Mouse (Mus musculus): ENCODE measurements at regions not wholly inside any gene's neighbourhood (a gene's known extent, or its start where the extent isn't known, plus 50 kb on each side); places are given as distances from the start of the nearest gene placed in this dataset.

DNA sequence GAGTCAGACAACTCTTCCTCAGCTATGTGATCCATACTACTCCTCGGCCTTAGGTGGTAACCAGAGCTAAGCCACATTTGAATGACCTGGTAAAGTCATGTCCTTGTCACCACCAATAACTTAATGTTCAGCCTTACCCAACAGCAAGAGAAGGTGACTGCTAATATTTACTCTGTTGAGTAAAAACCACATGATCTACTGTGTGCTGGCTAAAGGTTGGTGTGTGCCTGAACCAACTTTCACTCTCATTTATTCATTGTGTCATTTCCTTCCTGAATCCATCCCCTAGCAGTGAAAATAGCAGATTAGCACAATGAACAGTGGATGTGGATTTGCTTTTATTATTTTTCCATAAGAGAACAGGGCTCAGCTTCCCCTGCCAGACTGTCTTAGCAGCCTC, 455.2 kb downstream of the Prim2 start:
- Histone ChIP-seq H3K36me3 (ENCODE audit: control insufficient read depth, insufficient read depth, low read length) (no peaks in the 10 kb centered on the region), H3K4me1 (ENCODE audit: control insufficient read depth, insufficient read depth, low read length) (no peaks in the 10 kb centered on the region), H3K27me3 (ENCODE audit: control insufficient read depth, insufficient read depth, low read length) (no peaks in the 10 kb centered on the region), H3K27ac (ENCODE audit: low read depth, low read length) (no peak overlapping the region), H3K9me3 (ENCODE audit: control insufficient read depth, low read length) (no peaks in the 10 kb centered on the region), H3K4me2 (replicated peaks; ENCODE audit: low read depth, low read length) (no peak overlapping the region), H3K4me3 (ENCODE audit: low read length) (no peak overlapping the region), H3K9ac (ENCODE audit: low read depth, low read length) (no peak overlapping the region)
- WGBS: 83% methylated on average over 1 of the region's 1 CpGs
- no peak for ATAC-seq (ENCODE audit: low FRiP score, low TSS enrichment)

DNA sequence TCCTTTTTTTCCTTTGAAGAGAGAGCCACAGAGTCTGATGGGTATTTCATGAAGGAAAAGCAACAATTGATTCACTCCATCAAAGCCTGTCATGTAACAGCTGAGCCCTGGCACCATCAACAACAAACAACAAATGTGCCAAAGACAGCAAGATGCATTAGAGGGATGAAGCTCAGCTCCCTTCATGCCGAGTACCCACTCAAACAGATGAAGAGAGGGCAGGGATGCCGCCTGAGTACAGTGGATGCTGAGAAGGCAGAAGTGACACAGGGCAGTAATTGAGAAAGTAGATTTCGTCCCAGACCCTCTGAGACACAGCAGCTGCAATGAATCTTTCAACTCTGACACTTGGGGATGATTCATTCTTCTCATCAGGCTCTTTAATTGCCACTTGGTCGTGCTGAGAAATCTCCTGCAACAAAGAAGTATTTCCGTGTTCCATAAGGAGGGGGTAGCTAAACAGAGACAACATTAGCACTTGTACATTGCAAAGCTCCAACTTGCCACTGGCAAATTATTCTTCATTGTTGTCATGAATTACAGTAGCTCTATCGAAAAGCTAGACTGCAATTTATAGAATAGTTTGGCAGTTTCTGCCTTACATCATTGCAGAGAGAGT, 467.9 kb downstream of the Prim2 start:
- ATAC-seq (ENCODE audit: low FRiP score, low TSS enrichment): no peak
- no peaks in the 10 kb centered on the region for H3K27me3 ChIP-seq (ENCODE audit: control insufficient read depth, insufficient read depth, low read length)
- H3K4me3 ChIP-seq (ENCODE audit: low read length): no peak overlapping the region
- H3K27ac ChIP-seq (ENCODE audit: low read depth, low read length): no peak overlapping the region
- no peaks in the 10 kb centered on the region for H3K9me3 ChIP-seq (ENCODE audit: control insufficient read depth, low read length)
- no peaks in the 10 kb centered on the region for H3K4me1 ChIP-seq (ENCODE audit: control insufficient read depth, insufficient read depth, low read length)
- 29% methylated on average over 6 of the region's 6 CpGs for WGBS
- H3K4me2 ChIP-seq (replicated peaks; ENCODE audit: low read depth, low read length): no peak overlapping the region
- no peak overlapping the region for H3K9ac ChIP-seq (ENCODE audit: low read depth, low read length)
- H3K36me3 ChIP-seq (ENCODE audit: control insufficient read depth, insufficient read depth, low read length): no peaks in the 10 kb centered on the region

DNA sequence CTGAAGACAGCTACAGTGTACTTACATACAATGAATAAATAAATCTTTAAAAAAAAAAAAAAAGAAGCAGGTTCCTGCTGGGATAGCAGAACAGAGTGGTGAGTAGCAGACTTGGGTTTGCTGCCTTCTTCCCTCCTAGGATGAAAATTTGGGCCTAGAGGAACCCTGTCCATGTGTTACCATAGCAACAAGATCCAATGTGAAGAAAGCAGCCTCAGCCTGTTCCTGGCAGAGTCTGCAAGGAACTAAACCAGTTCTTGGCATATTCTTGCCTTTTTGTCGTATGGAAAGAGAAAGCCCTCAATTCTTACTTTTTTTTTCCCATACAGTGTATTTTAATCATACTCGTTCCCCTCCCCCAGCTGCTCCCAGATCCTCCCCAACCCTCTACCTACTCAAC, 474.5 kb downstream of the Prim2 start:
- 74% methylated on average over 2 of the region's 2 CpGs for WGBS
- Histone ChIP-seq H3K36me3 (ENCODE audit: control insufficient read depth, insufficient read depth, low read length) (no peaks in the 10 kb centered on the region), H3K4me2 (replicated peaks; ENCODE audit: low read depth, low read length) (no peak overlapping the region), H3K27me3 (ENCODE audit: control insufficient read depth, insufficient read depth, low read length) (no peaks in the 10 kb centered on the region), H3K27ac (ENCODE audit: low read depth, low read length) (no peak overlapping the region), H3K4me1 (ENCODE audit: control insufficient read depth, insufficient read depth, low read length) (no peaks in the 10 kb centered on the region), H3K9me3 (ENCODE audit: control insufficient read depth, low read length) (no peaks in the 10 kb centered on the region), H3K4me3 (ENCODE audit: low read length) (no peak overlapping the region), H3K9ac (ENCODE audit: low read depth, low read length) (no peak overlapping the region)
- no peak for ATAC-seq (ENCODE audit: low FRiP score, low TSS enrichment)

DNA sequence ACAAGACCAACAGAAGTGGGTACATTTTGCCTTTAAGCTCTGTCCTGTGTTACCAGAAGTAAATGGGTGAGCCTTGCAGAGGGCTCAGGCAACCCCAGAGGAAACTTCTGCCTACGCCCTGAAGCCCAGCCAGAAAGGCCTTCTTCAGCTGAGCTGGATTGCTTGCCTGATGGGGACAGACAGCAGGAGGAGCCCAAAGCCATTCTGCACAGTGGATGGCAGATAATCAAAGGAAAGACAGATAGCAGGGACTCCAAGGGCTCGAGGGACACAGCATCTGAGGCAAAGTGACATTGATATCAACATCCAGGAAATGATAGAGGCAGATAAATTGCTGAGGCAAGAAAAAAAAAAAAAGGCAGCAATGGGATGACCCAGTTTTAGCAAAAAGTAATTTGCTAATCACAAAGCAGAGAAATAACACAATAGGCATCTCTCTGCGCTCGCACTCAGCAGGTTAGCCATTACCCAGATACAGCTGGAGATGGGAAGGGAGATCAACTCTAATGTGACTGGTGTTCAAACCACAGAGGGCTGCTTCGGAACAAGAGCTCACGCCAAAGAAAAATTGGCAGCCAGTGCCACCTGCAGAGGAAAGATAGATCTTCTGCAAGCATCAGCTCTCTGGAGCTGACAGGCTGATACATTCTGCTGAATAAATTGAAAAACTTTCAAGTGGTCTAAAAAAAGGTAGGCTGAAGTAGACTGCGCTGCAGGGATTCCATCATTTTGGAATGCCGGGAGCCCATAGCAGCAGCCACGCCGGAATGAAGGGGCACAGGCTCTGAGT, 494.8 kb downstream of the Prim2 start:
- Histone ChIP-seq H3K4me3 (ENCODE audit: low read length) (no peak overlapping the region), H3K36me3 (ENCODE audit: control insufficient read depth, insufficient read depth, low read length) (no peaks in the 10 kb centered on the region), H3K9ac (ENCODE audit: low read depth, low read length) (no peak overlapping the region), H3K27me3 (ENCODE audit: control insufficient read depth, insufficient read depth, low read length) (no peaks in the 10 kb centered on the region), H3K9me3 (ENCODE audit: control insufficient read depth, low read length) (no peaks in the 10 kb centered on the region), H3K4me1 (ENCODE audit: control insufficient read depth, insufficient read depth, low read length) (no peaks in the 10 kb centered on the region), H3K4me2 (replicated peaks; ENCODE audit: low read depth, low read length) (no peak overlapping the region), H3K27ac (ENCODE audit: low read depth, low read length) (no peak overlapping the region)
- 74% methylated on average over 10 of the region's 10 CpGs for WGBS
- ATAC-seq (ENCODE audit: low FRiP score, low TSS enrichment): no peak

DNA sequence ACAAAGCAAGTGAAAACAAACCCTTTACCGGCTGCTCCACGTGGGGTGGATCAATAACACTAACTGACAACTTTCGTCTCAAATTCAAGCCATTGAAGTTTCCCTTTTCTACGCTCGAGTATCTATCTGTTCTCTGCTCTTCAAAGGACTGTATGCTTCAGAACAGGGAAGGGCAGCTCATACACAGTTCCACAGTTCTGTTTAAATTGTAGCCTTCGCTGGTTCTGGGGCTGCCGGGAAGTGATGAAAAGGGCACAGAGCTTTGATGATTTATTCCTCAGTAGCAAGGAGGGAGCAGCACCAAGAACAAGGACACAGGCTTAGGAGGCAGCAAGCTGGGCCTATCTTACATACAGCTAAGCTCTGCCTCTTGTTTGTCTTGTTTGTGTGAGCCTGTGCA, 532.6 kb downstream of the Prim2 start:
- no peak overlapping the region for H3K4me2 ChIP-seq (replicated peaks; ENCODE audit: low read depth, low read length)
- H3K27ac ChIP-seq (ENCODE audit: low read depth, low read length): no peak overlapping the region
- WGBS: 48% methylated on average over 7 of the region's 7 CpGs
- no peaks in the 10 kb centered on the region for H3K36me3 ChIP-seq (ENCODE audit: control insufficient read depth, insufficient read depth, low read length)
- no peaks in the 10 kb centered on the region for H3K9me3 ChIP-seq (ENCODE audit: control insufficient read depth, low read length)
- no peaks in the 10 kb centered on the region for H3K27me3 ChIP-seq (ENCODE audit: control insufficient read depth, insufficient read depth, low read length)
- ATAC-seq (ENCODE audit: low FRiP score, low TSS enrichment): no peak
- H3K4me3 ChIP-seq (ENCODE audit: low read length): no peak overlapping the region
- no peaks in the 10 kb centered on the region for H3K4me1 ChIP-seq (ENCODE audit: control insufficient read depth, insufficient read depth, low read length)
- no peak overlapping the region for H3K9ac ChIP-seq (ENCODE audit: low read depth, low read length)

- Histone ChIP-seq H3K4me3 (ENCODE audit: low read length) (no peak overlapping the region), H3K4me1 (ENCODE audit: control insufficient read depth, insufficient read depth, low read length) (no peaks in the 10 kb centered on the region), H3K4me2 (replicated peaks; ENCODE audit: low read depth, low read length) (no peak overlapping the region), H3K9ac (ENCODE audit: low read depth, low read length) (no peak overlapping the region), H3K27me3 (ENCODE audit: control insufficient read depth, insufficient read depth, low read length) (no peaks in the 10 kb centered on the region), H3K36me3 (ENCODE audit: control insufficient read depth, insufficient read depth, low read length) (no peaks in the 10 kb centered on the region), H3K27ac (ENCODE audit: low read depth, low read length) (no peak overlapping the region), H3K9me3 (ENCODE audit: control insufficient read depth, low read length) (no peaks in the 10 kb centered on the region)
- ATAC-seq (ENCODE audit: low FRiP score, low TSS enrichment): no peak
- WGBS: 96% methylated on average over 1 of the region's 1 CpGs
Measured at GRCm38 (mm10) chr1:33130351-33130750, 539.2 kb downstream of the Prim2 start.

GRCm38 (mm10) chr1:33125062-33125461, 544.5 kb downstream of the Prim2 start:
- Histone ChIP-seq H3K4me1 (ENCODE audit: control insufficient read depth, insufficient read depth, low read length) (no peaks in the 10 kb centered on the region), H3K36me3 (ENCODE audit: control insufficient read depth, insufficient read depth, low read length) (no peaks in the 10 kb centered on the region), H3K9me3 (ENCODE audit: control insufficient read depth, low read length) (no peaks in the 10 kb centered on the region), H3K4me2 (replicated peaks; ENCODE audit: low read depth, low read length) (no peak overlapping the region), H3K27ac (ENCODE audit: low read depth, low read length) (no peak overlapping the region), H3K27me3 (ENCODE audit: control insufficient read depth, insufficient read depth, low read length) (no peaks in the 10 kb centered on the region), H3K9ac (ENCODE audit: low read depth, low read length) (no peak overlapping the region), H3K4me3 (ENCODE audit: low read length) (no peak overlapping the region)
- 69% methylated on average over 7 of the region's 7 CpGs for WGBS
- ATAC-seq (ENCODE audit: low FRiP score, low TSS enrichment): no peak

DNA sequence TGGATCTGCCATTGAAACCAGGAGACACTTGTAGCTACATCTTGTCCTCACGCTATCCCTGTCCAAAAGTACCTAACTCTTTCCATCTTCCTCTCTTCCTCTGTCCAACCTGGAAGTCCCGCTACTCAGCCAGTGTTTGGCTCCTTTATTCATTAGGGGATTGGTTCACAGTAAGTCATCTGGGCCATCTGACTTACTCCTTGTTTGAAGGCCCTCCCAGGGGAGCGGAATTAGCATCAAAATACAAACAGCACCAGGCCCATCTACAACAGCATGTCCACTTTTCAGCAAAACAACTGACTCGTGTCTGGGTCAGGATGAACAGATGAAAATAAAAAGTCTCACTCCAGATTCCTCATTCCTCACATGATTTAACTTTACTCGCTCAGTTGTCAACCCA, 559.2 kb upstream of the Gm5415 start:
- Histone ChIP-seq H3K9ac (ENCODE audit: low read depth, low read length) (no peak overlapping the region), H3K36me3 (ENCODE audit: control insufficient read depth, insufficient read depth, low read length) (no peaks in the 10 kb centered on the region), H3K27me3 (ENCODE audit: control insufficient read depth, insufficient read depth, low read length) (no peaks in the 10 kb centered on the region), H3K4me3 (ENCODE audit: low read length) (no peak overlapping the region), H3K9me3 (ENCODE audit: control insufficient read depth, low read length) (peaks cover 9% of the 10 kb centered on the region), H3K4me2 (replicated peaks; ENCODE audit: low read depth, low read length) (no peak overlapping the region), H3K27ac (ENCODE audit: low read depth, low read length) (no peak overlapping the region), H3K4me1 (ENCODE audit: control insufficient read depth, insufficient read depth, low read length) (no peaks in the 10 kb centered on the region)
- WGBS: 83% methylated on average over 5 of the region's 5 CpGs
- no peak for ATAC-seq (ENCODE audit: low FRiP score, low TSS enrichment)

- Histone ChIP-seq H3K4me2 (replicated peaks; ENCODE audit: low read depth, low read length) (no peak overlapping the region), H3K9me3 (ENCODE audit: control insufficient read depth, low read length) (peaks cover 9% of the 10 kb centered on the region), H3K4me1 (ENCODE audit: control insufficient read depth, insufficient read depth, low read length) (no peaks in the 10 kb centered on the region), H3K36me3 (ENCODE audit: control insufficient read depth, insufficient read depth, low read length) (no peaks in the 10 kb centered on the region), H3K27me3 (ENCODE audit: control insufficient read depth, insufficient read depth, low read length) (no peaks in the 10 kb centered on the region), H3K4me3 (ENCODE audit: low read length) (no peak overlapping the region), H3K9ac (ENCODE audit: low read depth, low read length) (no peak overlapping the region), H3K27ac (ENCODE audit: low read depth, low read length) (no peak overlapping the region)
- no peak for ATAC-seq (ENCODE audit: low FRiP score, low TSS enrichment)
- WGBS: 100% methylated on average over 1 of the region's 1 CpGs
Measured at GRCm38 (mm10) chr1:33104296-33104695, 557.2 kb upstream of the Gm5415 start.
